Mouse (Mus musculus) hindbrain, embryonic 10.5 days (tissue): Measurements from ENCODE around the gene Uvssa. TPM values are rescaled to one million over a fixed set of nuclear protein-coding genes. Genes with fewer than 3 reads are reported as not detected.

ENCODE experiments used
- DNase-seq: peaks from one replicate; pipeline ENCODE4 v3.0.0-alpha.2; 2017; ENCODE audit warnings: low spot score
- H3K27ac ChIP-seq: fragments of 300-500 bp; sonication (generic); 2 replicates; pipeline ENCODE4 v1.5.1; 2016; ENCODE audit warnings: mild to moderate bottlenecking, moderate library complexity
- H3K27me3 ChIP-seq: fragments of 300-500 bp; sonication (generic); 2 replicates; pipeline ENCODE4 v1.6.1; 2016; ENCODE audit warnings: mild to moderate bottlenecking; ENCODE audit not compliant: poor library complexity, insufficient read depth, severe bottlenecking
- H3K36me3 ChIP-seq: fragments of 300-500 bp; sonication (generic); 2 replicates; pipeline ENCODE4 v1.6.1; 2016; ENCODE audit warnings: mild to moderate bottlenecking, moderate library complexity
- H3K4me1 ChIP-seq: fragments of 300-500 bp; sonication (generic); replicated peaks from 2 replicates; pipeline ENCODE4 v1.6.1; 2016; ENCODE audit warnings: mild to moderate bottlenecking
- H3K4me3 ChIP-seq: fragments of 300-500 bp; sonication (generic); 2 replicates; pipeline ENCODE4 v1.5.1; 2016; ENCODE audit warnings: mild to moderate bottlenecking, moderate library complexity
- H3K9me3 ChIP-seq: fragments of 300-500 bp; sonication (generic); 2 replicates; pipeline ENCODE4 v1.6.1; 2016; ENCODE audit warnings: mild to moderate bottlenecking, moderate library complexity
- WGBS: fragments of 180-500 bp; shearing (Covaris S2); methylation state at CpG from one replicate; pipeline ENCODE4 v1.1.7; 2016; 5-methylcytosine and 5-hydroxymethylcytosine counted together
- polyA plus RNA-seq: library from polyadenylated mRNA; unstranded; fragments of >200 nt; fragmentation: Nextera tagmentation; extraction: Ambion mirVana; gene quantifications from 2 replicates; pipeline ENCODE4 v1.2.1, GENCODE M21; 2016

Gene Uvssa
- polyA plus RNA-seq, 1 experiment from 2014 or later: 6.1 TPM

- no peak for DNase-seq
- H3K4me1 ChIP-seq: peaks cover 8% of the 10 kb centered on the region; the same call in 1 of the 2 replicates
- no peaks in the 10 kb centered on the region for H3K9me3 ChIP-seq
- H3K36me3 ChIP-seq: peaks cover 13% of the 10 kb centered on the region
- H3K27me3 ChIP-seq: no peaks in the 10 kb centered on the region
- no peak overlapping the region for H3K4me3 ChIP-seq
- WGBS: 94% methylated on average over 3 of the region's 4 CpGs
- H3K27ac ChIP-seq: no peak overlapping the region
These were observed 28.6 kb upstream of the Uvssa start for GRCm38 (mm10) chr5:33349706-33350105.

GRCm38 (mm10) chr5:33351556-33352272, 26.6 kb upstream of the Uvssa start:
- DNase-seq: no peak
- H3K27me3 ChIP-seq: no peaks in the 10 kb centered on the region
- peaks cover 10% of the 10 kb centered on the region; the same call in 1 of the 2 replicates for H3K4me1 ChIP-seq
- no peak overlapping the region for H3K27ac ChIP-seq
- H3K9me3 ChIP-seq: no peaks in the 10 kb centered on the region
- H3K36me3 ChIP-seq: no peaks in the 10 kb centered on the region
- 90% methylated on average over 3 of the region's 3 CpGs for WGBS
- no peak overlapping the region for H3K4me3 ChIP-seq

GRCm38 (mm10) chr5:33352273-33352645, 26.1 kb upstream of the Uvssa start:
- H3K27me3 ChIP-seq: no peaks in the 10 kb centered on the region
- H3K9me3 ChIP-seq: no peaks in the 10 kb centered on the region
- 81% methylated on average over 8 of the region's 8 CpGs for WGBS
- peaks cover 10% of the 10 kb centered on the region; the same call in 1 of the 2 replicates for H3K4me1 ChIP-seq
- H3K36me3 ChIP-seq: no peaks in the 10 kb centered on the region
- no peak overlapping the region for H3K27ac ChIP-seq
- DNase-seq: no peak
- no peak overlapping the region for H3K4me3 ChIP-seq

GRCm38 (mm10) chr5:33353011-33353410, 25.3 kb upstream of the Uvssa start:
- Histone ChIP-seq H3K9me3 (no peaks in the 10 kb centered on the region), H3K4me1 (peaks cover 10% of the 10 kb centered on the region; the same call in 1 of the 2 replicates), H3K36me3 (peaks cover 4% of the 10 kb centered on the region), H3K4me3 (no peak overlapping the region), H3K27me3 (no peaks in the 10 kb centered on the region), H3K27ac (no peak overlapping the region)
- 84% methylated on average over 3 of the region's 3 CpGs for WGBS
- DNase-seq: no peak

GRCm38 (mm10) chr5:33357494-33357893, 20.9 kb upstream of the Uvssa start:
- no peak for DNase-seq
- Histone ChIP-seq H3K36me3 (peaks cover 49% of the 10 kb centered on the region), H3K27me3 (no peaks in the 10 kb centered on the region), H3K27ac (no peak overlapping the region), H3K9me3 (no peaks in the 10 kb centered on the region), H3K4me3 (no peak overlapping the region), H3K4me1 (peaks cover 10% of the 10 kb centered on the region; the same call in 1 of the 2 replicates)
- WGBS: 96% methylated on average over 1 of the region's 1 CpGs

GRCm38 (mm10) chr5:33358467-33358866, 19.9 kb upstream of the Uvssa start:
- Histone ChIP-seq H3K36me3 (peaks cover 58% of the 10 kb centered on the region), H3K4me3 (no peak overlapping the region), H3K9me3 (no peaks in the 10 kb centered on the region), H3K27ac (no peak overlapping the region), H3K4me1 (peaks cover 4% of the 10 kb centered on the region; the same call in 1 of the 2 replicates), H3K27me3 (no peaks in the 10 kb centered on the region)
- 91% methylated on average over 4 of the region's 4 CpGs for WGBS
- DNase-seq: no peak

GRCm38 (mm10) chr5:33363263-33363662, 15.1 kb upstream of the Uvssa start:
- Histone ChIP-seq H3K27ac (no peak overlapping the region), H3K4me1 (no peaks in the 10 kb centered on the region), H3K27me3 (no peaks in the 10 kb centered on the region), H3K36me3 (peaks cover 100% of the 10 kb centered on the region), H3K4me3 (no peak overlapping the region), H3K9me3 (no peaks in the 10 kb centered on the region)
- DNase-seq: no peak
- WGBS: 94% methylated on average over 5 of the region's 5 CpGs

- H3K27me3 ChIP-seq: no peaks in the 10 kb centered on the region
- no peak overlapping the region for H3K4me3 ChIP-seq
- no peak overlapping the region for H3K27ac ChIP-seq
- DNase-seq: no peak
- H3K4me1 ChIP-seq: peaks cover 5% of the 10 kb centered on the region; the same call in 1 of the 2 replicates
- no peaks in the 10 kb centered on the region for H3K9me3 ChIP-seq
- H3K36me3 ChIP-seq: peaks cover 100% of the 10 kb centered on the region
- WGBS: 92% methylated on average over 4 of the region's 4 CpGs
These were observed 9.7 kb upstream of the Uvssa start for GRCm38 (mm10) chr5:33368651-33369050.

- H3K27me3 ChIP-seq: no peaks in the 10 kb centered on the region
- no peaks in the 10 kb centered on the region for H3K9me3 ChIP-seq
- H3K4me1 ChIP-seq: peaks cover 5% of the 10 kb centered on the region; the same call in 1 of the 2 replicates
- H3K27ac ChIP-seq: no peak overlapping the region
- no peak overlapping the region for H3K4me3 ChIP-seq
- peak; percentile 12 for DNase-seq
- H3K36me3 ChIP-seq: peaks cover 85% of the 10 kb centered on the region
These were observed 7.2 kb upstream of the Uvssa start for GRCm38 (mm10) chr5:33371137-33371536.

- peaks cover 5% of the 10 kb centered on the region; the same call in 1 of the 2 replicates for H3K4me1 ChIP-seq
- no peak for DNase-seq
- peaks cover 79% of the 10 kb centered on the region for H3K36me3 ChIP-seq
- no peak overlapping the region for H3K27ac ChIP-seq
- 90% methylated on average over 4 of the region's 4 CpGs for WGBS
- H3K27me3 ChIP-seq: no peaks in the 10 kb centered on the region
- no peaks in the 10 kb centered on the region for H3K9me3 ChIP-seq
- H3K4me3 ChIP-seq: no peak overlapping the region
These were observed 6.7 kb upstream of the Uvssa start for GRCm38 (mm10) chr5:33371668-33372067.

- Histone ChIP-seq H3K27ac (no peak overlapping the region), H3K4me1 (peaks cover 12% of the 10 kb centered on the region), H3K27me3 (no peaks in the 10 kb centered on the region), H3K4me3 (no peak overlapping the region), H3K9me3 (no peaks in the 10 kb centered on the region), H3K36me3 (peaks cover 71% of the 10 kb centered on the region)
- 73% methylated on average over 18 of the region's 18 CpGs for WGBS
- DNase-seq: no peak
These were observed 5.9 kb upstream of the Uvssa start for GRCm38 (mm10) chr5:33372331-33373038.

- 63% methylated on average over 6 of the region's 6 CpGs for WGBS
- no peaks in the 10 kb centered on the region for H3K9me3 ChIP-seq
- DNase-seq: no peak
- H3K4me3 ChIP-seq: peak overlapping the region; percentile 73
- H3K27me3 ChIP-seq: no peaks in the 10 kb centered on the region
- peaks cover 21% of the 10 kb centered on the region for H3K4me1 ChIP-seq
- H3K27ac ChIP-seq: peak overlapping the region; percentile 93
- peaks cover 40% of the 10 kb centered on the region for H3K36me3 ChIP-seq
These were observed 1.2 kb upstream of the Uvssa start for GRCm38 (mm10) chr5:33377176-33377575.

- Histone ChIP-seq H3K4me3 (peak overlapping the region; percentile 73), H3K9me3 (no peaks in the 10 kb centered on the region), H3K36me3 (peaks cover 33% of the 10 kb centered on the region), H3K4me1 (peaks cover 21% of the 10 kb centered on the region), H3K27ac (peak overlapping the region; percentile 93), H3K27me3 (no peaks in the 10 kb centered on the region)
- no peak for DNase-seq
- WGBS: 2% methylated on average over 21 of the region's 21 CpGs
These were observed 498 bp upstream of the Uvssa start for GRCm38 (mm10) chr5:33377801-33378301.
